Mouse (Mus musculus): ENCODE results near the gene Sprr2a1. TPM values are rescaled to one million over a fixed set of nuclear protein-coding genes. Genes with fewer than 3 reads are reported as not detected.

The Sprr2a1 gene
- total RNA-seq, 2 experiments from 2014 or later: not detected

Other genes starting within 250 kb of the Sprr2a1 start
- gene Pglyrp3, start 201.2 kb upstream of the Sprr2a1 start, total RNA-seq (2021): not detected
- gene Lor, start 132.7 kb upstream of the Sprr2a1 start, total RNA-seq (2021): not detected
- gene Prr9, start 91.9 kb upstream of the Sprr2a1 start, total RNA-seq (2021): not detected
- gene Lelp1, start 73.1 kb upstream of the Sprr2a1 start, total RNA-seq (2021): not detected
- gene Sprr2a2, start 121 bp downstream of the Sprr2a1 start, total RNA-seq (2021): not detected
- gene Sprr2a3, start 69.6 kb downstream of the Sprr2a1 start, total RNA-seq (2021): not detected
- not detected for gene Sprr2b, start 100.8 kb downstream of the Sprr2a1 start, total RNA-seq (2021)
- gene Sprr2d, start 123.3 kb downstream of the Sprr2a1 start, total RNA-seq (2021): not detected
- gene Sprr2e, start 136.3 kb downstream of the Sprr2a1 start, total RNA-seq (2021): not detected
- gene Sprr2f, start 149.4 kb downstream of the Sprr2a1 start, total RNA-seq (2021): not detected
- not detected for gene Sprr2h, start 169.9 kb downstream of the Sprr2a1 start, total RNA-seq (2021)
- gene Sprr2i, start 192.2 kb downstream of the Sprr2a1 start, total RNA-seq (2021): not detected
- not detected for gene Sprr2j-ps, start 202.3 kb downstream of the Sprr2a1 start, total RNA-seq (2021)
- gene Gm9774, start 213.6 kb downstream of the Sprr2a1 start, total RNA-seq (2021): 10 to 100 TPM in 1 of 2 experiments, 1 to 10 TPM in 1; 8.2 to 10.7 TPM
- gene Sprr2k, start 216.8 kb downstream of the Sprr2a1 start, total RNA-seq (2021): not detected
- not detected for gene Sprr1b, start 223.0 kb downstream of the Sprr2a1 start, total RNA-seq (2021)
- not detected for gene Sprr3, start 242.9 kb downstream of the Sprr2a1 start, total RNA-seq (2021)

Measured in adrenal gland, postnatal 10 days (tissue).